Mouse (Mus musculus) kidney, embryonic 14.5 days (tissue): ENCODE data around the gene Bcar1. TPM values are rescaled to one million over a fixed set of nuclear protein-coding genes. Genes with fewer than 3 reads are reported as not detected.

ENCODE experiments used
- ATAC-seq: fragments of 200-750 bp; cut with Nextera tagmentation; 2 replicates; pipeline ENCODE4 v1.8.0; 2017; ENCODE audit warnings: moderate number of reproducible peaks, mild to moderate bottlenecking, moderate TSS enrichment, moderate library complexity; ENCODE audit not compliant: low FRiP score, low TSS enrichment
- H3K27ac ChIP-seq: fragments of 300-500 bp; sonication (generic); 2 replicates; pipeline ENCODE4 v1.5.1; 2014; ENCODE audit warnings: low read depth, mild to moderate bottlenecking, low read length, moderate library complexity, mixed read lengths
- H3K27me3 ChIP-seq: fragments of 300-500 bp; sonication (generic); 2 replicates; pipeline ENCODE4 v1.6.1; 2014; ENCODE audit warnings: mild to moderate bottlenecking, low read length; ENCODE audit not compliant: control insufficient read depth, insufficient read depth
- H3K36me3 ChIP-seq: fragments of 300-500 bp; sonication (generic); 2 replicates; pipeline ENCODE4 v1.6.1; 2014; ENCODE audit warnings: low read length, mixed read lengths; ENCODE audit not compliant: control insufficient read depth, insufficient read depth
- H3K4me1 ChIP-seq: fragments of 300-500 bp; sonication (generic); 2 replicates; pipeline ENCODE4 v1.6.1; 2014; ENCODE audit warnings: low read length, mixed read lengths; ENCODE audit not compliant: control insufficient read depth, insufficient read depth
- H3K4me2 ChIP-seq: fragments of 300-500 bp; sonication (generic); replicated peaks from 2 replicates; pipeline ENCODE4 v1.6.1; 2014; ENCODE audit warnings: low read depth, mild to moderate bottlenecking, low read length
- H3K4me3 ChIP-seq: fragments of 300-500 bp; sonication (generic); 2 replicates; pipeline ENCODE4 v1.5.1; 2014; ENCODE audit warnings: mild to moderate bottlenecking, low read length
- H3K9ac ChIP-seq: fragments of 300-500 bp; sonication (generic); 2 replicates; pipeline ENCODE4 v1.6.1; 2014; ENCODE audit warnings: low read depth, mild to moderate bottlenecking, low read length, moderate library complexity
- H3K9me3 ChIP-seq: fragments of 300-500 bp; sonication (generic); 2 replicates; pipeline ENCODE4 v1.6.1; 2016; ENCODE audit warnings: low read length; ENCODE audit not compliant: control insufficient read depth
- WGBS: fragments of 180-500 bp; shearing (Covaris S2); extraction: QIAGEN DNeasy Blood & Tissue Kit; methylation state at CpG from one replicate; pipeline ENCODE4 v1.1.7; 2014; 5-methylcytosine and 5-hydroxymethylcytosine counted together
- polyA plus RNA-seq: library from polyadenylated mRNA; unstranded; fragments of >200 nt; fragmentation: Nextera tagmentation; extraction: Ambion mirVana; gene quantifications from 2 replicates; pipeline ENCODE4 v1.2.1, GENCODE M21; 2014

Gene Bcar1
- polyA plus RNA-seq, 1 experiment from 2014 or later = 55.6 TPM

GRCm38 (mm10) chr8:111717488-111717792 is 26.2 kb downstream of the Bcar1 start:
- Histone ChIP-seq H3K4me3 (no peak overlapping the region), H3K27ac (peak overlapping the region; percentile 68; the same call in 1 of the 2 replicates), H3K9me3 (no peaks in the 10 kb centered on the region), H3K4me2 (no peak overlapping the region), H3K9ac (peak overlapping the region; percentile 32; the same call in 1 of the 2 replicates), H3K36me3 (peaks cover 66% of the 10 kb centered on the region), H3K4me1 (peaks cover 11% of the 10 kb centered on the region), H3K27me3 (no peaks in the 10 kb centered on the region)
- 83% methylated on average over 4 of the region's 4 CpGs for WGBS
- ATAC-seq = no peak

DNA sequence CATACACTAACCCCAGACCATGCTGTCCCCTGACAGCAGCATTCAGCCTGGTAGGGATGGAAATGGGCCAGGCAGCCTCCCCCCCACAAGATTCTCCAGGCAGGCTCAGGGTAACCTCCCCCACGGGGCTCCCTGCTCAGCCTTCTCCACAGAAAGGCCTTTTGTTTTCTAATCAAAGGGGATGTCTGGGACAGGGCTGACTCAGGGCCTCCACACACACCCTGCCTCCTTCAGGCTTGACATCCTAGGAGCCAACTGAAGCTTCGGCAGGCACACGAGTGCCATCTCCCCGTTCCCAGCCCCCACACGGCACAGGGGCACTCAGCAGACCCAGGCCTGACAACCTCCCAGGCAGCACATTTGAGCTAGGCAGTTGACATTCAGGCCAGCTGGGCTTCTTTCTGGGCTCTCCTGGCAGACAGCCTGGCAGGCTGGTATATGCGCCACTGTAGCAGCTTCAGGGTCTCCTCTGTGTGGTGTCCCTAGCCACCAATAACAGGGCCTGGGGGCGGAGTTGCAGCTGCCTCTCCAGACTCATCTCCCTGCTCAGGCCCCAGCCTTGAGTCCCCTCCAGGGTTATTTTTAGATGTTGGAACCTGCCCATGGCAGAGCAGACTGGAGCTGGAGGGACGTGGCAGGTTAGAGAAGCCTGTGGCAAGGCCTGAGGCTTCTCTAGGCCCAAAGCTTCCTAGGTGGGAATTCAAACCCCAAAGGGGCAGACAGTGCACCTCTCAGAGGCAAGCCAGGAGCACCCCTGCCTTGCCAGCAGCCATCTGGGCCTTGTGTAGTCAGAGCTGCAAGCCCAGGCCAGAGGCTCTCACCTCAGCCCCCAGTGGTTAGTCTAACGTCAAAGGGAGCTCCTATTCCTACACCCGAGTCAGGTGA is 26.8 kb downstream of the Bcar1 start:
- peaks cover 72% of the 10 kb centered on the region for H3K36me3 ChIP-seq
- no peaks in the 10 kb centered on the region for H3K9me3 ChIP-seq
- peak overlapping the region; percentile 71; the same call in 1 of the 2 replicates for H3K27ac ChIP-seq
- H3K4me1 ChIP-seq = peaks cover 11% of the 10 kb centered on the region
- no peak overlapping the region for H3K4me3 ChIP-seq
- H3K27me3 ChIP-seq = no peaks in the 10 kb centered on the region
- H3K9ac ChIP-seq = peak overlapping the region; percentile 32
- H3K4me2 ChIP-seq = no peak overlapping the region
- ATAC-seq = no peak
- 68% methylated on average over 10 of the region's 10 CpGs for WGBS

GRCm38 (mm10) chr8:111715514-111715913 is 28.1 kb downstream of the Bcar1 start:
- Histone ChIP-seq H3K27ac (no peak overlapping the region), H3K9me3 (no peaks in the 10 kb centered on the region), H3K4me1 (peaks cover 11% of the 10 kb centered on the region), H3K4me2 (no peak overlapping the region), H3K36me3 (peaks cover 77% of the 10 kb centered on the region), H3K4me3 (no peak overlapping the region), H3K9ac (no peak overlapping the region), H3K27me3 (no peaks in the 10 kb centered on the region)
- WGBS = 85% methylated on average over 13 of the region's 13 CpGs
- ATAC-seq = no peak

- Histone ChIP-seq H3K9ac (no peak overlapping the region), H3K27ac (no peak overlapping the region), H3K27me3 (no peaks in the 10 kb centered on the region), H3K4me2 (no peak overlapping the region), H3K4me1 (peaks cover 11% of the 10 kb centered on the region), H3K4me3 (no peak overlapping the region), H3K36me3 (peaks cover 76% of the 10 kb centered on the region), H3K9me3 (no peaks in the 10 kb centered on the region)
- WGBS = 92% methylated on average over 12 of the region's 12 CpGs
- ATAC-seq = no peak
Observed at GRCm38 (mm10) chr8:111714295-111714694, 29.3 kb downstream of the Bcar1 start.

- no peak for ATAC-seq
- no peak overlapping the region for H3K27ac ChIP-seq
- WGBS = 94% methylated on average over 25 of the region's 25 CpGs
- H3K4me1 ChIP-seq = peaks cover 11% of the 10 kb centered on the region
- peaks cover 80% of the 10 kb centered on the region for H3K36me3 ChIP-seq
- H3K4me2 ChIP-seq = no peak overlapping the region
- H3K27me3 ChIP-seq = no peaks in the 10 kb centered on the region
- H3K9ac ChIP-seq = no peak overlapping the region
- no peaks in the 10 kb centered on the region for H3K9me3 ChIP-seq
- no peak overlapping the region for H3K4me3 ChIP-seq
Observed at GRCm38 (mm10) chr8:111713817-111714216, 29.8 kb downstream of the Bcar1 start.

GRCm38 (mm10) chr8:111713291-111713690 is 30.3 kb downstream of the Bcar1 start:
- no peak overlapping the region for H3K27ac ChIP-seq
- H3K4me1 ChIP-seq = peaks cover 11% of the 10 kb centered on the region
- H3K9me3 ChIP-seq = no peaks in the 10 kb centered on the region
- H3K4me3 ChIP-seq = no peak overlapping the region
- no peaks in the 10 kb centered on the region for H3K27me3 ChIP-seq
- H3K36me3 ChIP-seq = peaks cover 80% of the 10 kb centered on the region
- no peak overlapping the region for H3K9ac ChIP-seq
- H3K4me2 ChIP-seq = no peak overlapping the region
- ATAC-seq = no peak
- WGBS = 93% methylated on average over 11 of the region's 11 CpGs

DNA sequence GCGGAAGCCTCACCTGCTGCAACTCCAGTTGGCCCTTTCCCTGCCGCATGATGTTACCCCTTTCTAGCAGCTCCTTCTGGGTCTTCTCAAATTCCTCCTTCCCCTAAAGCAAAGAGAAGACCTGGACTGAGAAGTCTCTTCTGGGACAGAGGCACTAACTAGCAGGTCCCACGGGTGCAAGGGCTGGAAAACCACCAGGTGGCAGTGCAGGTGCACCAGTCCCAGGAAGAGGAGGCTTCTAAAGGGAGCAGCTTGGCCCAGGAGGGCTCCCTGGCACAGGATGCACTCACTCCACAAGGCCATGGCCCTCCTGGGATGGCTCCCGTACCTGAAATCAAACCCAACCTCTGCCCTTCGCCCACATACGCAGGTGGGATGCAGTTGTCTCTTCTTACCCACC is 31.0 kb downstream of the Bcar1 start:
- H3K9me3 ChIP-seq = no peaks in the 10 kb centered on the region
- peaks cover 9% of the 10 kb centered on the region for H3K4me1 ChIP-seq
- no peaks in the 10 kb centered on the region for H3K27me3 ChIP-seq
- H3K9ac ChIP-seq = no peak overlapping the region
- H3K4me3 ChIP-seq = no peak overlapping the region
- WGBS = 70% methylated on average over 6 of the region's 6 CpGs
- H3K4me2 ChIP-seq = no peak overlapping the region
- ATAC-seq = peak; percentile 53; the same call in 1 of the 2 replicates
- peaks cover 78% of the 10 kb centered on the region for H3K36me3 ChIP-seq
- H3K27ac ChIP-seq = no peak overlapping the region

DNA sequence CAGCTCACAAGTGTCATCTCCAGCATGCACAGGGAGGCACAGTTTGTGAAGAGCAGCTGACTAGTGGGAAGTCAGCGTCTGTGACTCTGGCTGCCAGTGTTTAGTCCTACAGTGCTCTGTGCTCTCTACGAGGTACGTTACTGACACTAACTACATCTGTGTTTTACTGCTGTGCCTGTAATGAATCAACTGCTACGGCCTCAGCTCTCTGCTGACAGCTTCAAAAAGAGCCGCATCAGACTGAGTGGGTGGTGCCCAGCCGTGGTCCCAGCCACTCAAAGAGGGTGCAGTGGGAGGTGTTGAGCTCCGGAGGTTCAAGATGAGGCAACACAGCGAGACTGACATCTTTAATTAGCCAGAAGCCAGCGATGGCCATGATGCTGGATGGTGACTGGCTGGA is 31.5 kb downstream of the Bcar1 start:
- ATAC-seq = no peak
- Histone ChIP-seq H3K9me3 (no peaks in the 10 kb centered on the region), H3K4me3 (no peak overlapping the region), H3K36me3 (peaks cover 74% of the 10 kb centered on the region), H3K27me3 (no peaks in the 10 kb centered on the region), H3K4me1 (peaks cover 4% of the 10 kb centered on the region; the same call in 1 of the 2 replicates), H3K4me2 (no peak overlapping the region), H3K9ac (no peak overlapping the region), H3K27ac (no peak overlapping the region)
- WGBS = 34% methylated on average over 9 of the region's 9 CpGs

DNA sequence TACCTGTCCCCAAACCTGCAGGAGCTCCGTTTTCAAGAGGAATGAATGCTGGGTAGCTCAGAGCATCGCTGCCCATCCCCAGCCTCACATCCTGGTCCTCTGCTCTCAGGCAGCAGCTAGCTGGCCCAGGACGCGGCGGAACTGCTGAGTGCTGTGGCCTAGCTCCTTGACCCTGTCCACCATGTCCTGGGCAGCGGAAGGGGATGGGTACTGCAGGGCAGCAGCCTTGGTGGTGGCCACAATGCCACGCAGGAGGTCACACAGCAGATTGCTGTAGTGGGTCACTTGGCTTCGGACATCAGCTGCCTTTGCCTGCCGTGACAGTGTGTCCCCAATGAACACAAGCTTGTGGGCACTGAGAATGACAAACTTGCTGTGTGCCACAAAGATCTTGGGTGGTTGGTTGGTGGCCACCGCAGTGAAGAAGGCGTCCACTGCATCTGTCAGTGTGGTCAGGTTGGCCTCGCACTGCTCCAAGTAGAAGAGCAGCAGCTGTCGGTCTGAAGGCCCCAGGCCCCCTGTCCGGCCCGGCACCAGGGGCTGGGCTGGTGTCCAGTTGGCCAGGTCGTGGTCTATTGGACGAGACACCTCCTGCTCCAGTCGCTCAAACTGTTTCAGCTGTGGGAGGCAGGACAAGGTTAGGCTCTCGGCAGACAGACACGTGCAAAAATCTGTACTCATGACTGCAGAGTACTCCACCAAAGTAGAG is 32.7 kb downstream of the Bcar1 start:
- no peak for ATAC-seq
- no peak overlapping the region for H3K27ac ChIP-seq
- no peak overlapping the region for H3K4me2 ChIP-seq
- no peaks in the 10 kb centered on the region for H3K9me3 ChIP-seq
- no peaks in the 10 kb centered on the region for H3K4me1 ChIP-seq
- H3K9ac ChIP-seq = no peak overlapping the region
- no peaks in the 10 kb centered on the region for H3K27me3 ChIP-seq
- 85% methylated on average over 20 of the region's 20 CpGs for WGBS
- H3K4me3 ChIP-seq = no peak overlapping the region
- peaks cover 68% of the 10 kb centered on the region for H3K36me3 ChIP-seq
